8 mouse cellular contexts compared by ENCODE assay signal in the genomic region with DNA sequence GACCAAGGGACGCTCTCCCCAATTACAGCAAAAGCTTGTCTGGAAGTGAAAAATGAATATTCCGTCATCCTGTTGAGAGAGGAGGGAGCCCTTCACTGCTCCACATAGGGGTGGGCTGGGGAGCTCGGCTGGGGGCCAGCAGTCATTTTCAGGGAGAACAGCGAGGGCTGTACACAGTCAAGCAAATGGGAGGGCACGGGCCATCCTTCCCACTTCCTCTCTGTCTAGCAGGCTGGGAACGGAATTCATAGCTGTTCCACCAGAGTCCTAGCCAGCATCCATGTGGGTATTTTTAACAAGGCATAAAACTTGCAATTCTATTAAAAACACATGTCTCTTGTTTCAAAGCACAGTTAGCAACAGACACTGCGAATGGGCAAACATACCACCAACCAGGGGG. TPM values are rescaled to one million over a fixed set of nuclear protein-coding genes. Genes with fewer than 3 reads are reported as not detected.
DNase-seq lines count a peak whose midpoint lies in the region; ATAC-seq and TF ChIP-seq lines count a peak whose summit lies in the region.

No protein-coding gene starts in this region.

- no peak for TF ChIP-seq CTCF in kidney, postnatal 0 days (IDR thresholded peaks at IDR 0.05; ENCODE audit: low read depth)

- peaks cover 40% of the 10 kb centered on the region for H3K4me1 ChIP-seq in embryonic facial prominence, embryonic 13.5 days
- H3K4me1 ChIP-seq in kidney, postnatal 0 days (replicated peaks; ENCODE audit: insufficient read depth, low read length) = no peaks in the 10 kb centered on the region

- ATAC-seq in embryonic facial prominence, embryonic 13.5 days (ENCODE audit: insufficient number of reproducible peaks, insufficient read depth, low FRiP score, low TSS enrichment, low read depth) = peak; percentile 82
- no peak; the same call in 1 of the 2 replicates for ATAC-seq in kidney, postnatal 0 days (replicated peaks; ENCODE audit: low FRiP score, low read depth)
- no peak for ATAC-seq in megakaryocyte, adult 5-6 weeks (ENCODE audit: poor library complexity, severe bottlenecking)

- no peaks in the 10 kb centered on the region for H3K27me3 ChIP-seq in embryonic facial prominence, embryonic 13.5 days
- no peaks in the 10 kb centered on the region for H3K27me3 ChIP-seq in kidney, postnatal 0 days (ENCODE audit: insufficient read depth, low read length)

- no peaks in the 10 kb centered on the region for H3K36me3 ChIP-seq in embryonic facial prominence, embryonic 13.5 days
- H3K36me3 ChIP-seq in kidney, postnatal 0 days (ENCODE audit: insufficient read depth, low read length) = no peaks in the 10 kb centered on the region

- H3K27ac ChIP-seq in embryonic facial prominence, embryonic 13.5 days = peak overlapping the region; percentile 83
- H3K27ac ChIP-seq in kidney, postnatal 0 days = peak overlapping the region; percentile 52

- H3K4me2 ChIP-seq in embryonic facial prominence, embryonic 13.5 days = peak overlapping the region; percentile 39
- no peak overlapping the region for H3K4me2 ChIP-seq in kidney, postnatal 0 days (ENCODE audit: low read length)

- intact Hi-C loops in heart, postnatal 25 days (cut with DNase I) = no loop called here

- 17% methylated on average over 7 of the region's 7 CpGs for WGBS in embryonic facial prominence, embryonic 13.5 days
- 45% methylated on average over 7 of the region's 7 CpGs for WGBS in kidney, postnatal 0 days

- no peak overlapping the region for H3K9ac ChIP-seq in embryonic facial prominence, embryonic 13.5 days
- H3K9ac ChIP-seq in kidney, postnatal 0 days (ENCODE audit: low read depth, low read length) = no peak overlapping the region

- no peak overlapping the region for H3K4me3 ChIP-seq in embryonic facial prominence, embryonic 13.5 days
- no peak overlapping the region for H3K4me3 ChIP-seq in kidney, postnatal 0 days (replicated peaks; ENCODE audit: low read depth, low read length)

- no peaks in the 10 kb centered on the region for H3K9me3 ChIP-seq in embryonic facial prominence, embryonic 13.5 days
- no peaks in the 10 kb centered on the region for H3K9me3 ChIP-seq in kidney, postnatal 0 days (replicated peaks; ENCODE audit: low read length)

- DNase-seq in heart, adult 11 months = peak; percentile 93
- no peak for DNase-seq in heart, postnatal 25 days (ENCODE audit: low spot score)
- DNase-seq in kidney, postnatal 0 days (ENCODE audit: low spot score) = peak; percentile 76
- peak; percentile 6 for DNase-seq in lung, postnatal 36 days
- no peak for DNase-seq in spleen, adult 12 weeks (ENCODE audit: low spot score)
- DNase-seq in thymus, adult 18-20 months = no peak

RNA-seq across cellular contexts. Expression of gene Pdzd2, which starts 59.0 kb away (rescaled TPM):
- total RNA-seq in heart, postnatal 25 days (2021) = 100 to 1,000 TPM in 1 of 2 experiments, 10 to 100 TPM in 1; 93.0 to 118 TPM
- polyA plus RNA-seq in embryonic facial prominence, embryonic 13.5 days (2015; fragmentation: Nextera tagmentation; extraction: Ambion mirVana) = 17.9 and 21.8 TPM in 2 replicates
- 17.1 and 19.1 TPM in 2 replicates for polyA plus RNA-seq in kidney, postnatal 0 days (2015; fragmentation: Nextera tagmentation; extraction: Ambion mirVana)
- 0.22 and 1.4 TPM in 2 replicates for total RNA-seq in megakaryocyte, adult 5-6 weeks (2015)
- total RNA-seq in megakaryocyte, adult 5-6 weeks (2017) = 0.41 and 0.59 TPM in 2 replicates

Comparison
In these comparisons a context has a peak if more than half of its experiments do, and no peak if none do; other contexts are left out.
1. DNase-seq: peak in heart, adult 11 months (single experiment), kidney, postnatal 0 days (single experiment) and lung, postnatal 36 days (single experiment); none in heart, postnatal 25 days (single experiment), spleen, adult 12 weeks (single experiment) and thymus, adult 18-20 months (0 of 2).
2. RNA of gene Pdzd2, which starts 59.0 kb away (total RNA-seq): 93.0 to 118 TPM in heart, postnatal 25 days; 0.22 to 1.4 TPM in megakaryocyte, adult 5-6 weeks; every median in the first group is over 10 times any median in the second.